Mouse (Mus musculus) neural tube, embryonic 14.5 days (tissue): Measurements from ENCODE around the gene Slc34a3. TPM values are rescaled to one million over a fixed set of nuclear protein-coding genes. Genes with fewer than 3 reads are reported as not detected.

ENCODE experiments used
- ATAC-seq: fragments of 200-750 bp; cut with Nextera tagmentation; 2 replicates; pipeline ENCODE4 v1.8.0; 2017; ENCODE audit warnings: low read depth, mild to moderate bottlenecking, moderate TSS enrichment, moderate library complexity
- H3K27ac ChIP-seq: fragments of 300-500 bp; sonication (generic); 2 replicates; pipeline ENCODE4 v1.5.1; 2014; ENCODE audit warnings: low read depth, mild to moderate bottlenecking, control low read depth, low read length, moderate library complexity, mixed read lengths
- H3K27me3 ChIP-seq: fragments of 300-500 bp; sonication (generic); 2 replicates; pipeline ENCODE4 v1.6.1; 2014; ENCODE audit warnings: low read length; ENCODE audit not compliant: control insufficient read depth, insufficient read depth
- H3K36me3 ChIP-seq: fragments of 300-500 bp; sonication (generic); 2 replicates; pipeline ENCODE4 v1.6.1; 2014; ENCODE audit warnings: low read length, mixed read lengths; ENCODE audit not compliant: control insufficient read depth, insufficient read depth
- H3K4me1 ChIP-seq: fragments of 300-500 bp; sonication (generic); 2 replicates; pipeline ENCODE4 v1.6.1; 2014; ENCODE audit warnings: low read length; ENCODE audit not compliant: control insufficient read depth, insufficient read depth
- H3K4me2 ChIP-seq: fragments of 300-500 bp; sonication (generic); 2 replicates; pipeline ENCODE4 v1.6.1; 2014; ENCODE audit warnings: mild to moderate bottlenecking, low read depth, low read length, control low read depth
- H3K4me3 ChIP-seq: fragments of 300-500 bp; sonication (generic); 2 replicates; pipeline ENCODE4 v1.5.1; 2014; ENCODE audit warnings: low read depth, low read length, control low read depth, mixed read lengths
- H3K9ac ChIP-seq: fragments of 300-500 bp; sonication (generic); replicated peaks from 2 replicates; pipeline ENCODE4 v1.6.1; 2014; ENCODE audit warnings: low read depth, mild to moderate bottlenecking, control low read depth, low read length, mixed read lengths
- H3K9me3 ChIP-seq: fragments of 300-500 bp; sonication (generic); 2 replicates; pipeline ENCODE4 v1.6.1; 2016; ENCODE audit warnings: low read length; ENCODE audit not compliant: control insufficient read depth
- WGBS: fragments of 180-500 bp; shearing (Covaris S2); extraction: QIAGEN DNeasy Blood & Tissue Kit; methylation state at CpG from one replicate; pipeline ENCODE4 v1.1.7; 2014; 5-methylcytosine and 5-hydroxymethylcytosine counted together
- polyA plus RNA-seq: library from polyadenylated mRNA; unstranded; fragments of >200 nt; fragmentation: Nextera tagmentation; extraction: Ambion mirVana; gene quantifications from 2 replicates; pipeline ENCODE4 v1.2.1, GENCODE M21; 2014

The Slc34a3 gene
- polyA plus RNA-seq, 1 experiment from 2014 or later = not detected

GRCm38 (mm10) chr2:25231038-25231437, 3.1 kb downstream of the Slc34a3 start:
- Histone ChIP-seq H3K4me1 (no peaks in the 10 kb centered on the region), H3K36me3 (no peaks in the 10 kb centered on the region), H3K9ac (no peak overlapping the region), H3K9me3 (no peaks in the 10 kb centered on the region), H3K27ac (no peak overlapping the region), H3K27me3 (no peaks in the 10 kb centered on the region), H3K4me2 (no peak overlapping the region), H3K4me3 (no peak overlapping the region)
- ATAC-seq = no peak
- 63% methylated on average over 12 of the region's 12 CpGs for WGBS

- Histone ChIP-seq H3K27ac (no peak overlapping the region), H3K27me3 (no peaks in the 10 kb centered on the region), H3K36me3 (no peaks in the 10 kb centered on the region), H3K9me3 (no peaks in the 10 kb centered on the region), H3K4me1 (no peaks in the 10 kb centered on the region), H3K4me3 (no peak overlapping the region), H3K4me2 (no peak overlapping the region), H3K9ac (no peak overlapping the region)
- no peak for ATAC-seq
- WGBS = 84% methylated on average over 7 of the region's 7 CpGs
Observed at GRCm38 (mm10) chr2:25230581-25230980, 3.6 kb downstream of the Slc34a3 start.

- no peaks in the 10 kb centered on the region for H3K4me1 ChIP-seq
- H3K27ac ChIP-seq = no peak overlapping the region
- no peak overlapping the region for H3K9ac ChIP-seq
- no peak overlapping the region for H3K4me3 ChIP-seq
- WGBS = 87% methylated on average over 5 of the region's 5 CpGs
- no peaks in the 10 kb centered on the region for H3K36me3 ChIP-seq
- ATAC-seq = no peak
- no peak overlapping the region for H3K4me2 ChIP-seq
- H3K9me3 ChIP-seq = no peaks in the 10 kb centered on the region
- no peaks in the 10 kb centered on the region for H3K27me3 ChIP-seq
Observed at GRCm38 (mm10) chr2:25229582-25229981, 4.6 kb downstream of the Slc34a3 start.

GRCm38 (mm10) chr2:25228995-25229530, 5.1 kb downstream of the Slc34a3 start:
- no peak for ATAC-seq
- peak overlapping the region; percentile 31; the same call in 1 of the 2 replicates for H3K4me2 ChIP-seq
- H3K9me3 ChIP-seq = no peaks in the 10 kb centered on the region
- 71% methylated on average over 6 of the region's 6 CpGs for WGBS
- no peaks in the 10 kb centered on the region for H3K27me3 ChIP-seq
- H3K4me1 ChIP-seq = no peaks in the 10 kb centered on the region
- no peak overlapping the region for H3K9ac ChIP-seq
- H3K36me3 ChIP-seq = no peaks in the 10 kb centered on the region
- H3K4me3 ChIP-seq = no peak overlapping the region
- H3K27ac ChIP-seq = no peak overlapping the region

- Histone ChIP-seq H3K36me3 (no peaks in the 10 kb centered on the region), H3K4me2 (peak overlapping the region; percentile 31), H3K4me3 (no peak overlapping the region; the same call in 1 of the 2 replicates), H3K27ac (peak overlapping the region; percentile 34; the same call in 1 of the 2 replicates), H3K27me3 (no peaks in the 10 kb centered on the region), H3K9me3 (no peaks in the 10 kb centered on the region), H3K9ac (no peak overlapping the region; the same call in 1 of the 2 replicates), H3K4me1 (peaks cover 4% of the 10 kb centered on the region; the same call in 1 of the 2 replicates)
- 1% methylated on average over 7 of the region's 7 CpGs for WGBS
- no peak for ATAC-seq
Observed at GRCm38 (mm10) chr2:25228431-25228889, 5.7 kb downstream of the Slc34a3 start.

- WGBS = 87% methylated on average over 4 of the region's 4 CpGs
- Histone ChIP-seq H3K9me3 (no peaks in the 10 kb centered on the region), H3K9ac (no peak overlapping the region), H3K27me3 (no peaks in the 10 kb centered on the region), H3K4me3 (no peak overlapping the region), H3K4me1 (peaks cover 7% of the 10 kb centered on the region; the same call in 1 of the 2 replicates), H3K36me3 (no peaks in the 10 kb centered on the region), H3K4me2 (no peak overlapping the region), H3K27ac (no peak overlapping the region)
- no peak for ATAC-seq
Observed at GRCm38 (mm10) chr2:25227406-25227805, 6.8 kb downstream of the Slc34a3 start.

GRCm38 (mm10) chr2:25226864-25227263, 7.3 kb downstream of the Slc34a3 start:
- Histone ChIP-seq H3K4me2 (no peak overlapping the region), H3K4me1 (peaks cover 7% of the 10 kb centered on the region; the same call in 1 of the 2 replicates), H3K4me3 (no peak overlapping the region), H3K9me3 (no peaks in the 10 kb centered on the region), H3K9ac (no peak overlapping the region), H3K27me3 (no peaks in the 10 kb centered on the region), H3K27ac (no peak overlapping the region), H3K36me3 (no peaks in the 10 kb centered on the region)
- WGBS = 83% methylated on average over 5 of the region's 5 CpGs
- no peak for ATAC-seq

- Histone ChIP-seq H3K4me1 (peaks cover 7% of the 10 kb centered on the region; the same call in 1 of the 2 replicates), H3K9ac (no peak overlapping the region), H3K4me2 (peak overlapping the region; percentile 51), H3K27me3 (no peaks in the 10 kb centered on the region), H3K36me3 (no peaks in the 10 kb centered on the region), H3K27ac (peak overlapping the region; percentile 91), H3K9me3 (no peaks in the 10 kb centered on the region), H3K4me3 (peak overlapping the region; percentile 81; the same call in 1 of the 2 replicates)
- WGBS = 78% methylated on average over 8 of the region's 8 CpGs
- ATAC-seq = no peak
Observed at GRCm38 (mm10) chr2:25225811-25226379, 8.3 kb downstream of the Slc34a3 start.
